Mouse (Mus musculus): ENCODE measurements around the gene Nt5e. TPM values are rescaled to one million over a fixed set of nuclear protein-coding genes. Genes with fewer than 3 reads are reported as not detected.

Gene Nt5e
- polyA plus RNA-seq, 1 experiment from 2014 or later, result 3.6 TPM

- no peak for ATAC-seq (ENCODE audit: borderline replicate concordance, extremely low read depth, low FRiP score, low TSS enrichment)
- Histone ChIP-seq H3K27me3 (no peaks in the 10 kb centered on the region), H3K4me1 (no peaks in the 10 kb centered on the region), H3K36me3 (no peaks in the 10 kb centered on the region), H3K9ac (no peak overlapping the region), H3K4me3 (no peak overlapping the region), H3K27ac (no peak overlapping the region), H3K4me2 (no peak overlapping the region), H3K9me3 (no peaks in the 10 kb centered on the region)
- 70% methylated on average over 5 of the region's 5 CpGs for WGBS
These were observed 40.3 kb downstream of the Nt5e start for GRCm38 (mm10) chr9:88367322-88367721.

GRCm38 (mm10) chr9:88367751-88368150 is 40.8 kb downstream of the Nt5e start:
- no peak overlapping the region for H3K4me3 ChIP-seq
- H3K36me3 ChIP-seq, result no peaks in the 10 kb centered on the region
- H3K27ac ChIP-seq, result no peak overlapping the region
- no peaks in the 10 kb centered on the region for H3K27me3 ChIP-seq
- H3K9me3 ChIP-seq, result no peaks in the 10 kb centered on the region
- H3K9ac ChIP-seq, result no peak overlapping the region
- no peaks in the 10 kb centered on the region for H3K4me1 ChIP-seq
- WGBS, result 60% methylated on average over 1 of the region's 1 CpGs
- H3K4me2 ChIP-seq, result no peak overlapping the region
- ATAC-seq (ENCODE audit: borderline replicate concordance, extremely low read depth, low FRiP score, low TSS enrichment), result no peak

GRCm38 (mm10) chr9:88368476-88368875 is 41.5 kb downstream of the Nt5e start:
- Histone ChIP-seq H3K27me3 (no peaks in the 10 kb centered on the region), H3K4me2 (no peak overlapping the region), H3K4me3 (no peak overlapping the region), H3K9me3 (no peaks in the 10 kb centered on the region), H3K4me1 (no peaks in the 10 kb centered on the region), H3K27ac (no peak overlapping the region), H3K9ac (no peak overlapping the region), H3K36me3 (no peaks in the 10 kb centered on the region)
- 91% methylated on average over 5 of the region's 5 CpGs for WGBS
- no peak for ATAC-seq (ENCODE audit: borderline replicate concordance, extremely low read depth, low FRiP score, low TSS enrichment)

- Histone ChIP-seq H3K4me2 (no peak overlapping the region), H3K9me3 (no peaks in the 10 kb centered on the region), H3K4me3 (no peak overlapping the region), H3K36me3 (no peaks in the 10 kb centered on the region), H3K27me3 (no peaks in the 10 kb centered on the region), H3K27ac (no peak overlapping the region), H3K9ac (no peak overlapping the region), H3K4me1 (no peaks in the 10 kb centered on the region)
- ATAC-seq (ENCODE audit: borderline replicate concordance, extremely low read depth, low FRiP score, low TSS enrichment), result no peak
- 84% methylated on average over 2 of the region's 2 CpGs for WGBS
These were observed 42.7 kb downstream of the Nt5e start for GRCm38 (mm10) chr9:88369666-88370065.

DNA sequence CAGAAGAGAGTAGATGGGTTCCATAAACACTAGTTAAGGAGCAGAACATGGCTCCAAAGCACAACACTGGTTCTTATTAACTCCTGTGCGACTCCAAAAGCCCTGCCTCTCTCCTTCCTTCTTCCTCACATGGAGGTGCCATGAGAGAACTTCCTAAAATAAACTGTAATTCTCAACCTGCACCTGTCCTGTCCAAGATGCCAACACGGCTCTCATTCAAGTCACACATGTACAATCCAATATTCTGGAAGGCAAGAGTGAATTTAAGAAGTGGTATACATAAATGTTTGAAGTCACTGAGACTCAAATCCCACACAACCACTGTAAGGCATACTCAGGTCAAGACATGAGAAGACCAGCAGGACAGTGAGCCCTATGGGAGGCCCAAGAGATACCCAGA is 44.2 kb downstream of the Nt5e start:
- no peak for ATAC-seq (ENCODE audit: borderline replicate concordance, extremely low read depth, low FRiP score, low TSS enrichment)
- no peak overlapping the region for H3K27ac ChIP-seq
- H3K36me3 ChIP-seq, result 0 out of 2 replicates have a peak, but pooled peaks cover 2% of the 10 kb centered on the region
- H3K9me3 ChIP-seq, result no peaks in the 10 kb centered on the region
- H3K4me1 ChIP-seq, result no peaks in the 10 kb centered on the region
- H3K27me3 ChIP-seq, result no peaks in the 10 kb centered on the region
- H3K4me3 ChIP-seq, result no peak overlapping the region
- no peak overlapping the region for H3K4me2 ChIP-seq
- H3K9ac ChIP-seq, result no peak overlapping the region
- WGBS, result 83% methylated on average over 2 of the region's 2 CpGs

DNA sequence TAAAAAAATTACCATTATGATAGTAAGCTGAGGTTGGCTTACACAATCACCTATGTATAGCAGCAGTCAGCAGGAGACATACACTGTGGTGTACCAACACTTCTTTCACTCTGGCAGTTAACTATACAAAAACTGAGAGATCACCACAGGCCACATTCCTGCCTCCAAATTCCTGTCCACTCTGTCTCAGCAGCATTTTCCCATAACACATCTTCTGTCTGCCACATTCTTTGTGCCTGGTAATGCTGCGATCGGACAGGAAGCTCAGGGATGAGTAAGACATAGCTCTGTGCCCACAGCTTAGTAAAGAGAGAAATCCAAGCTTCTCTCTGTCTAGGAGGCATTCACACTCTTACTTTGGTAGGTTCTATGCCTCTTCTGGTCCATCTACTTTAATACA is 46.0 kb downstream of the Nt5e start:
- Histone ChIP-seq H3K4me2 (no peak overlapping the region), H3K4me1 (no peaks in the 10 kb centered on the region), H3K27ac (no peak overlapping the region), H3K36me3 (0 out of 2 replicates have a peak, but pooled peaks cover 4% of the 10 kb centered on the region), H3K27me3 (no peaks in the 10 kb centered on the region), H3K9me3 (no peaks in the 10 kb centered on the region), H3K4me3 (no peak overlapping the region), H3K9ac (no peak overlapping the region)
- ATAC-seq (ENCODE audit: borderline replicate concordance, extremely low read depth, low FRiP score, low TSS enrichment), result no peak
- 72% methylated on average over 2 of the region's 2 CpGs for WGBS

DNA sequence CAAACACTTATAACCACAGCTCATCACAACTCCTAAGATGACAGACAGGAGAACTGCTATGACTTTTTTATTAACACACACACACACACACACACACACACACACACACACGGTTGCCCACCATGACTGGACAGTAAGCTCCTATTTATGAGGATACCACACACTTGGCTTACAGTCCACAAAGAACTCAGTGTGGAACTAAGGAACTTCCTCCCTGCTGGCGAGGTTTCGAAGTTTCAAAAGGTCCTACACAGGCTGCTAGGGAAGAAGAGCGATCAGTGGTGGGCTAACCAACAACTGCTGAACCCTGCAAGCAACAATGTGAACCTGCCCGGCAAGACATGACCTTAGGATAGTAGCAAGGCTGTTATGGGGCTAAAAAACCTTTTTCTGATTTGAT is 50.5 kb downstream of the Nt5e start:
- peaks cover 26% of the 10 kb centered on the region for H3K36me3 ChIP-seq
- no peak overlapping the region for H3K27ac ChIP-seq
- H3K27me3 ChIP-seq, result no peaks in the 10 kb centered on the region
- no peak overlapping the region for H3K4me2 ChIP-seq
- no peak overlapping the region for H3K9ac ChIP-seq
- H3K9me3 ChIP-seq, result no peaks in the 10 kb centered on the region
- no peaks in the 10 kb centered on the region for H3K4me1 ChIP-seq
- 82% methylated on average over 5 of the region's 5 CpGs for WGBS
- no peak for ATAC-seq (ENCODE audit: borderline replicate concordance, extremely low read depth, low FRiP score, low TSS enrichment)
- no peak overlapping the region for H3K4me3 ChIP-seq

DNA sequence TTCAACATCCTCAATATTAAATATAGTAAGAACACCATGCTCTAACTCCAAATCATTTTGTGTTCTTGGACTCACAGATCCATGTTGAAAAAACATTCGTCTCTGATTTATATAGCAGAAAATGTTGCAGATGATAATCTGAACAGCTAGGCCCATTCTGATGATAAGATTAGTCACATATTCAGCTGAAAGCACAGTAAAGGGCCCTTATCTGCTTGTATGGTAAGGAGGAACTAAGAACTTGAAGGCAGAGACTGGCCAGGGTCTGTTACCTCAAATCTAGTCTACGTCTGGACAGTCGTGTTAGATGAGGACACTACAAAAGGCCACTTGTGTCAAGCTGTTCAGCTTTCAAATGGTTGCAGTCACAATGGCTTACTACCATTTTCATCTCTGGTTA is 52.1 kb downstream of the Nt5e start:
- 89% methylated on average over 3 of the region's 3 CpGs for WGBS
- H3K4me1 ChIP-seq, result no peaks in the 10 kb centered on the region
- no peak overlapping the region for H3K27ac ChIP-seq
- ATAC-seq (ENCODE audit: borderline replicate concordance, extremely low read depth, low FRiP score, low TSS enrichment), result no peak
- H3K36me3 ChIP-seq, result peaks cover 30% of the 10 kb centered on the region
- no peak overlapping the region for H3K9ac ChIP-seq
- H3K27me3 ChIP-seq, result no peaks in the 10 kb centered on the region
- no peak overlapping the region for H3K4me2 ChIP-seq
- no peak overlapping the region for H3K4me3 ChIP-seq
- no peaks in the 10 kb centered on the region for H3K9me3 ChIP-seq

DNA sequence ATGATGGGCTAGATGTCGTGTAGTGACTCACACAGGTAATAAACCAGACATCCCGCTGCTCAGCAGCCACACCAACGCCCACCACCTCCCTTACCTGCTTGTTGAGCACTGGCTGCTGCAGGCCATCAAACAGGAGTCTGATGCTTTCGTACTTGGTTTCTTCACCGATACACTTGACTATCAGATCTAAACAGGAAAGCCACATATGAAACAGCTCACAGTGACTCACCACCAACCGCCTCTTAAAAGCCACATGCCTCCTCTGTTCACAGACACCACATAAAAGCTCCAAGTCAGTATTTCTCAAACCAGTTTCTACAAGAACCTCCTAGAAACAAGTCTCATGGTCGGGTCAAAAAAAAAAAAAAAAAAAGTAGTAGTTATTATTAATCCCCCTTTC is 53.1 kb downstream of the Nt5e start:
- Histone ChIP-seq H3K9ac (no peak overlapping the region), H3K4me1 (no peaks in the 10 kb centered on the region), H3K36me3 (peaks cover 30% of the 10 kb centered on the region), H3K9me3 (no peaks in the 10 kb centered on the region), H3K4me2 (no peak overlapping the region), H3K4me3 (no peak overlapping the region), H3K27me3 (no peaks in the 10 kb centered on the region), H3K27ac (no peak overlapping the region)
- 74% methylated on average over 7 of the region's 7 CpGs for WGBS
- ATAC-seq (ENCODE audit: borderline replicate concordance, extremely low read depth, low FRiP score, low TSS enrichment), result no peak

- Histone ChIP-seq H3K4me3 (no peak overlapping the region), H3K36me3 (peaks cover 30% of the 10 kb centered on the region), H3K27me3 (no peaks in the 10 kb centered on the region), H3K4me2 (no peak overlapping the region), H3K9me3 (no peaks in the 10 kb centered on the region), H3K4me1 (no peaks in the 10 kb centered on the region), H3K9ac (no peak overlapping the region), H3K27ac (no peak overlapping the region)
- ATAC-seq (ENCODE audit: borderline replicate concordance, extremely low read depth, low FRiP score, low TSS enrichment), result no peak
- WGBS, result 74% methylated on average over 1 of the region's 1 CpGs
These were observed 53.5 kb downstream of the Nt5e start for GRCm38 (mm10) chr9:88380542-88380941.

DNA sequence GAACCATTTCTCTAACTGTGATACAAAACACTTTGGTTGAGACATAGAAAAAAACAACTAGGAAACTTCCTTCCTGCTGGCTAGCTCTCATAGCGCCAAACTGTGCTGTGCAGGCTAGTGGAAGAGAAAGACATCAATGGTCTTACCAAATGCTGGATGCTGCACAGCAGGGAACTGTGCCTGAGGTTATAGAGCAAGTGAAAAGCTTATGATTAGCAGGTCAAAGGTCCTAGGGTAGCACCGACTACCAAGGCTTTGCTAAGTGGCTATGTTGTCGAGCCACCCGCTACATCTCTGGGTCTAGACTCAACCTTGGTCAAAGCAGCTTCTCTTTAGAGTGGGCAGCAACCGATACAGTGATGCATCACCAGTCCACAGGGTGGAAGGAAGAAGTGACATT is 61.8 kb downstream of the Nt5e start:
- Histone ChIP-seq H3K9me3 (no peaks in the 10 kb centered on the region), H3K27me3 (no peaks in the 10 kb centered on the region), H3K4me3 (no peak overlapping the region), H3K9ac (no peak overlapping the region), H3K36me3 (peaks cover 13% of the 10 kb centered on the region; the same call in 1 of the 2 replicates), H3K4me2 (no peak overlapping the region), H3K4me1 (no peaks in the 10 kb centered on the region), H3K27ac (no peak overlapping the region)
- 88% methylated on average over 5 of the region's 5 CpGs for WGBS
- ATAC-seq (ENCODE audit: borderline replicate concordance, extremely low read depth, low FRiP score, low TSS enrichment), result no peak

DNA sequence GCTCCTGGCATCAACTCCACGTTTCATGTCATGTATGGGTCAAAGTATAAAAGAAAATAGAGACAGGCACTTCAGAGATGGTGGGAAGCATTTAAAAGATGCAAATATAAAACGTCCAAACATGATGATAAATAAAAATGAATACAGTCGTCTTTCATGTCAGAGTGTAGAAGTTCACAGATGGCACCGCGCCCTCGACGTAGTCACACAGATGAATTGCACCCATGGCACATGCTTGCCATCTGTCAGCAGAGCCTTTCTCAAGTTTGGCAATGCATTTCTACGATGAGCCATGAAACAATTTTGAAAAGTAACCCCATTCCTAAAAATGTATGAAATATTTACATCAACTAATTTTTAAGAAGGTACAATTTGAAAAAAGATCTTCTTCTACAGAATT is 67.9 kb downstream of the Nt5e start:
- no peaks in the 10 kb centered on the region for H3K9me3 ChIP-seq
- H3K4me2 ChIP-seq, result no peak overlapping the region
- no peak overlapping the region for H3K27ac ChIP-seq
- no peaks in the 10 kb centered on the region for H3K27me3 ChIP-seq
- no peaks in the 10 kb centered on the region for H3K4me1 ChIP-seq
- no peak overlapping the region for H3K4me3 ChIP-seq
- no peak overlapping the region for H3K9ac ChIP-seq
- WGBS, result 77% methylated on average over 8 of the region's 8 CpGs
- H3K36me3 ChIP-seq, result peaks cover 26% of the 10 kb centered on the region
- ATAC-seq (ENCODE audit: borderline replicate concordance, extremely low read depth, low FRiP score, low TSS enrichment), result no peak

DNA sequence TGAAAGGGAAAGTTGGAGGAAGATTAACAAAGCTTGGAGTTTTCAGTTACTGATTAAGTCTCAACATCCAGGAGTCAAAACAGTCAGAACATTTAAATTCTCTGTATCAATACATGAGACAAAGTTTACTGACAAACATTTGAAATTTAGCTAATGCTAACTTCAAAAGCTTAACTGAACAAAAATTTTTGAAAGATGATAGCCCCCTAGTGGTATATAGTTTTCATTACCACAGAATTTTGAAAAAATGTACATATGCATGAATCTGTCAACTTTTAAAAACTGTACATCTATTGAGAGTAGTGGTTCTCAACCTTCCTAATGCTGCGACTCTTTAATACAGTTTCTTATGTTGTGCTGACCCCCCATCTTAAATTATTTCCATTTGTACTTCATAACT is 71.5 kb downstream of the Nt5e start:
- H3K27ac ChIP-seq, result no peak overlapping the region
- no peak overlapping the region for H3K4me3 ChIP-seq
- WGBS, result 76% methylated on average over 1 of the region's 1 CpGs
- H3K4me1 ChIP-seq, result no peaks in the 10 kb centered on the region
- H3K4me2 ChIP-seq, result no peak overlapping the region
- ATAC-seq (ENCODE audit: borderline replicate concordance, extremely low read depth, low FRiP score, low TSS enrichment), result no peak
- H3K36me3 ChIP-seq, result peaks cover 20% of the 10 kb centered on the region
- no peak overlapping the region for H3K9ac ChIP-seq
- H3K9me3 ChIP-seq, result no peaks in the 10 kb centered on the region
- no peaks in the 10 kb centered on the region for H3K27me3 ChIP-seq
